Mouse (Mus musculus) midbrain, embryonic 10.5 days (tissue): ENCODE measurements around the gene Fancd2os. TPM values are rescaled to one million over a fixed set of nuclear protein-coding genes. Genes with fewer than 3 reads are reported as not detected.
A peak's percentile ranks its signal among the peaks of the same experiment; 100 is the strongest.

Experiments used
- DNase-seq: peaks from one replicate; pipeline ENCODE4 v3.0.0-alpha.2; 2017; ENCODE audit warnings: low spot score
- H3K27ac ChIP-seq: fragments of 300-500 bp; sonication (generic); replicated peaks from 2 replicates; pipeline ENCODE4 v1.5.1; 2016; ENCODE audit warnings: mild to moderate bottlenecking
- H3K27me3 ChIP-seq: fragments of 300-500 bp; sonication (generic); 2 replicates; pipeline ENCODE4 v1.6.1; 2016; ENCODE audit warnings: low read depth, mild to moderate bottlenecking; ENCODE audit not compliant: poor library complexity, severe bottlenecking
- H3K36me3 ChIP-seq: fragments of 300-500 bp; sonication (generic); 2 replicates; pipeline ENCODE4 v1.6.1; 2016; ENCODE audit warnings: mild to moderate bottlenecking, moderate library complexity
- H3K4me1 ChIP-seq: fragments of 300-500 bp; sonication (generic); 2 replicates; pipeline ENCODE4 v1.6.1; 2016
- H3K4me3 ChIP-seq: fragments of 300-500 bp; sonication (generic); 2 replicates; pipeline ENCODE4 v1.5.1; 2016; ENCODE audit warnings: mild to moderate bottlenecking, moderate library complexity
- H3K9me3 ChIP-seq: fragments of 300-500 bp; sonication (generic); replicated peaks from 2 replicates; pipeline ENCODE4 v1.6.1; 2016; ENCODE audit warnings: mild to moderate bottlenecking
- WGBS: fragments of 180-500 bp; shearing (Covaris S2); methylation state at CpG from one replicate; pipeline ENCODE4 v1.1.7; 2016; 5-methylcytosine and 5-hydroxymethylcytosine counted together
- polyA plus RNA-seq: library from polyadenylated mRNA; unstranded; fragments of >200 nt; fragmentation: Nextera tagmentation; extraction: Ambion mirVana; gene quantifications from 2 replicates; pipeline ENCODE4 v1.2.1, GENCODE M21; 2016

Fancd2os gene
- polyA plus RNA-seq, 1 experiment from 2014 or later: 0.17 TPM

DNA sequence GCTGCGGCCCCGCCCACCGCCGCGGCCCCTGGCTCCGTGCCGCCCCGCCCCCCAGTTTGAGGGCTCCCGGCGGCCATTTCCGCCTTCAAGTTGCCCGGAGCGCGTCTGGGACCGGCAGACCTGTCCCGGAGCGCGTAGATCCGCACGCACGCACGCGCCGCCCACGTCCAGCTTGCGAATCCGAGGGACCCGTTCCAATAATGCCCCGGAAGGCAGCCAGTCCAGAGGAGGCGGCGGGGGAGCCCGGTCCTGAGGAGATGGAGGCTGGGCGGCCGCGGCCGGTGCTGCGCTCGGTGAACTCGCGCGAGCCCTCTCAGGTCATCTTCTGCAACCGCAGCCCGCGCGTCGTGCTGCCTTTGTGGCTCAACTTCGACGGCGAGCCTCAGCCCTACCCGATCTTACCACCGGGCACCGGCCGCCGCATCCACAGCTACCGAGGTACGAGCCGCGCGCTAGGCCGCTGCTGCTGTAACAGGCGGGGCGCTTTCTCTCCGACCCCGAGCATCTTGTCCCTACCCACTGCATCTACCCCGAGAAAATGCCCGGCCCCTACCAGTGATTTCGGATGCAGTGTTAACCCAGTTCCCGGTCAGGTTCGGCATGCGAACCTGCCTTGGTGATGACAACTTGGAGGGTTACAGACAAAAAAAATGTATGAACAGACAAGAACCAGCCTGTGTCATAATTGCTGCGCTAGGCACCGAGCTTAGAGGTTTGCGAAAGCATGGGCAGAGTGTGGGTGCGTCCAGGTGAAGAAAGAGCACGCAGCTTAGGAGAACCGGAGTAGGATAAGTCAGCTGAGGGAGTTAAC lies 23.6 kb upstream of the Fancd2os start, which contains the start of gene Vhl:
Gene Vhl (plus strand): TSS at position 19 of the 811 bp plus-strand sequence.
- Histone ChIP-seq H3K27me3 (no peaks in the 10 kb centered on the region), H3K27ac (peak within 1 kb of the TSS; percentile 94), H3K4me1 (peaks cover 17% of the 10 kb centered on the region), H3K36me3 (peaks cover 33% of the 10 kb centered on the region), H3K4me3 (peak within 1 kb of the TSS; percentile 68), H3K9me3 (no peaks in the 10 kb centered on the region)
- peak; percentile 87 for DNase-seq
- WGBS: under 1% methylated on average over 73 of the region's 76 CpGs

DNA sequence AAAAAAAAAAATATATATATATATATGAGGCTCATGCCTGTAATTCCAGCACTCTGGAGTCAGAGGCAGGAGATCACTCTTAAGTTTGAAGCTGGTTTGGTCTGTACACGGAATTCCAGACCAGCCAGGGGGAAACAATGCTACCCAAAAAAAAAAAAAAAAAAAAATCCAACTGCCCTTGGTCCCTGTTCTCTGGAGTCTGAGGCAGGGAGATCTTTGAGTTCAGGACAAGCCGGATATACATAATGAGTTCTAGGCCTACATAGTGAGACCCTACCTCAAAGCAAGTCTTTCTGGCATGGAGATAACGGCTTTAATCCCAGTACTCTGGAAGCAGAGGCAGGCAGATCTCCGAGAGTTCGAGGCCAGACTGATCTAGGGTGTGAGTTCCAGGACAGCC lies 22.9 kb upstream of the Fancd2os start:
- Histone ChIP-seq H3K9me3 (no peaks in the 10 kb centered on the region), H3K4me1 (peaks cover 17% of the 10 kb centered on the region), H3K36me3 (peaks cover 30% of the 10 kb centered on the region), H3K27ac (no peak overlapping the region), H3K27me3 (no peaks in the 10 kb centered on the region), H3K4me3 (peak overlapping the region; percentile 68)
- WGBS: 73% methylated on average over 5 of the region's 5 CpGs
- DNase-seq: no peak

DNA sequence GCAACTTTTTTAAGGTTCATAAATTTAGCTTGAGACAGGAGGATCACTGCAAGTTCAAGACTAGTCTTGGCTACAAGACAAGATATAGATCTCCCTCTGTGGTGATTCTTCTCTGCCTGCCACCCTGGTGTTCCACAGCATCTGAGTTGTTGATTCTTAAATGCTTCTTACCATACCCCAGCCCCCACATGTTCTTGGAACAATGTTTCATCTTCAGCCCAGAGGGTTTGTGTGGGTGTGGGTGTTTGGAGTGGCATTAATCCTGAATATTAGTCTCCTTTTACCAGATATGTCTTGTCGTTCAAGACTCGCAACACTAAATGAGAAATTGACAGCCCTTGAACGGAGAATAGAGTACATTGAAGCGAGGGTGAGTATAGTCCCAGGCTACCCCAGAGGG lies 15.0 kb upstream of the Fancd2os start:
- H3K27ac ChIP-seq: no peak overlapping the region
- 95% methylated on average over 4 of the region's 4 CpGs for WGBS
- no peak overlapping the region for H3K4me3 ChIP-seq
- no peaks in the 10 kb centered on the region for H3K4me1 ChIP-seq
- no peaks in the 10 kb centered on the region for H3K27me3 ChIP-seq
- H3K9me3 ChIP-seq: peaks cover 4% of the 10 kb centered on the region; the same call in 1 of the 2 replicates
- no peak for DNase-seq
- H3K36me3 ChIP-seq: peaks cover 81% of the 10 kb centered on the region

DNA sequence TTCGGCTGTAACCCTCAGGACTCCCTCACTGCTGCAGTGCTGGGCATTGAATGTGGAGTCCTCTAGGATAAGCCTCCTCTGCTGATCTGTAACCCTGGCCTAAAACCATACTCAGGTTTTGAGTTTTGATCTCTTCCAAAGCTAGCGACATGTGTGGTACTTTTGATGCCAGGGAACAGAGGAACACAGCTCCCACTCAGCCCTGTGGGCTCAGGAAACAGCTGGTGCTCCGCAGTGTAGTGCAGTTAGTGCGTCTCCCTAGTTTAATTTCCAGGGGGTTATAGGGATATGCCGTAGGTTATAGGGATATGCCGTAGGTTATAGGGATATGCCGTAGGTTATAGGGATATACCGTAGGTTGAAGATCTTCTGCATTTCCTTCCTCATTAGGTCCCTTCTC lies 14.5 kb upstream of the Fancd2os start:
- H3K9me3 ChIP-seq: peaks cover 4% of the 10 kb centered on the region; the same call in 1 of the 2 replicates
- peaks cover 86% of the 10 kb centered on the region for H3K36me3 ChIP-seq
- no peaks in the 10 kb centered on the region for H3K4me1 ChIP-seq
- DNase-seq: no peak
- no peak overlapping the region for H3K27ac ChIP-seq
- H3K4me3 ChIP-seq: no peak overlapping the region
- WGBS: 96% methylated on average over 8 of the region's 8 CpGs
- no peaks in the 10 kb centered on the region for H3K27me3 ChIP-seq

DNA sequence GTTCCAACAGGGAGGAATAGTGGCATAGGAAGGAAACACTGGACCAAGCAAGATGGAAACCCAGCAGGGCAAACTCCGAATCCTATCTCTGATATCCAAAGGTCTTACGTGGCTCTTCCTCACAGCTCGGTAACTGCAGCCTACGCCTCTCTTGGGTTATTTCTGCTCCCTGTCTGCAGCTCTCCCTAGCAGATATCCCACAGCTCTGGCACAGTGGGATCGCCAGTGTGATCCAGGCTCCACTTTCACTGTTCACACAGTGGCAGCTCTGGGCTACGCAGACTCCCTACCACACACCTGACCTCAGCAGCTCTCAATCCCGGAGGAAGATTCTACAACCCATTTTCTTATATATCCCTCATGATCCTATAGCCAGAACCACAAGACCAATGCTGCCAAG lies 13.6 kb upstream of the Fancd2os start:
- H3K27ac ChIP-seq: no peak overlapping the region
- no peaks in the 10 kb centered on the region for H3K4me1 ChIP-seq
- H3K9me3 ChIP-seq: peaks cover 4% of the 10 kb centered on the region; the same call in 1 of the 2 replicates
- H3K27me3 ChIP-seq: no peaks in the 10 kb centered on the region
- no peak overlapping the region for H3K4me3 ChIP-seq
- peaks cover 94% of the 10 kb centered on the region for H3K36me3 ChIP-seq
- 96% methylated on average over 7 of the region's 7 CpGs for WGBS
- DNase-seq: no peak

DNA sequence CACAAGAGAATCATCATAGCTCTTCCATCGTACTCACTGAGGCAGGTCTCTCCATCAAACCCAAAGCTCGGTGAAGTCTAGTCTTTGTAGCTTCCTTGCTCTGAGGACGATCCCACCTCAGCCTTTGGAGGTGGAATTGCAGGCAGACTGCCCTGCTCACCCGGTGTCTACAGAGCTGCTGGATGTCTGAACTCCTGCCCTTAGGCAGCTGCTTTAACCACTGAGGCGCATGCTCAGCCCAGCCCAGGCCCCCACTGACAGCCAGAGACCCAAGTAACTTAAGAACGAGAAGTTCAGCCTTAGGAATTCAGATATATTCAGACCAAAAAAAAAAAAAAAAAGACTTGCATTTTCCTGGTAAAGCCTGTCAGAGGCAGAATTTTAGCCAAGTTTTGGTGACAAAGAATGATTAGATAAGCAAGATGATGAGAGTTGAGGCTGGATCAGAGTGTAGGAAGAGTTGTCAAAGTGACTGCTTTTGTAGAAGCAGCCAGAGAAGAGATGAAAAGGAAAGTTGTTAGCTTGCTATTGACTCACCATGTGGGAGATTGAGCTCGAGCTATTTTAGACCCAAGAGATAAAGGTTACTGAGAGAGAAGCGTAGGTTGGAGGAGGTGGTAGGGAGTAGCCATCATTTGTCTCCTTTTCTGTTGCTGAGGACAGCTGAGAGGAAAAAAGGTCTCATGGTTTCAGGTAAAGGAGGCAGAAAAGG lies 11.9 kb upstream of the Fancd2os start:
- Histone ChIP-seq H3K36me3 (peaks cover 98% of the 10 kb centered on the region), H3K4me3 (no peak overlapping the region), H3K27ac (no peak overlapping the region), H3K4me1 (no peaks in the 10 kb centered on the region), H3K27me3 (no peaks in the 10 kb centered on the region), H3K9me3 (peaks cover 4% of the 10 kb centered on the region; the same call in 1 of the 2 replicates)
- WGBS: 94% methylated on average over 8 of the region's 8 CpGs
- no peak for DNase-seq

DNA sequence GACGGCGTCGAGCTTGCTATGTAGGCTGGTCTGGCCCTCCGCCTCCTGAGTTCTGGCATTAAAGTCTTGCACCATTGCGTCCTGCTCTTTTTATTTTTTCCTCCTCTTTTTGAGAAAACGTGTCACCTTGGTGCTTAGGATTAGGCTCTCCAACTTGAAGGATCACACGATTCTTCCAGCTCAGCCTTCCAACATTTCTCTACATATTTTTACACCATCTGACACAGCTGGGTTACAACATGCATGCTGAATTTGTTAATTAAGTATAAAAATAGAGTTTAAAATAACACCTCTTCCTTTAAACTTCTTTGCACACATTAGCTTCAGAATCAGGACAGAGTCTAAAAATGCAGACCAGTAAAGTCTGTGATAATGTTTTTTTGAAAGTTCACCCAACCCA lies 8.8 kb upstream of the Fancd2os start:
- no peak overlapping the region for H3K4me3 ChIP-seq
- WGBS: 94% methylated on average over 7 of the region's 7 CpGs
- no peak overlapping the region for H3K27ac ChIP-seq
- no peak for DNase-seq
- peaks cover 17% of the 10 kb centered on the region for H3K4me1 ChIP-seq
- no peaks in the 10 kb centered on the region for H3K27me3 ChIP-seq
- peaks cover 4% of the 10 kb centered on the region; the same call in 1 of the 2 replicates for H3K9me3 ChIP-seq
- peaks cover 80% of the 10 kb centered on the region for H3K36me3 ChIP-seq

DNA sequence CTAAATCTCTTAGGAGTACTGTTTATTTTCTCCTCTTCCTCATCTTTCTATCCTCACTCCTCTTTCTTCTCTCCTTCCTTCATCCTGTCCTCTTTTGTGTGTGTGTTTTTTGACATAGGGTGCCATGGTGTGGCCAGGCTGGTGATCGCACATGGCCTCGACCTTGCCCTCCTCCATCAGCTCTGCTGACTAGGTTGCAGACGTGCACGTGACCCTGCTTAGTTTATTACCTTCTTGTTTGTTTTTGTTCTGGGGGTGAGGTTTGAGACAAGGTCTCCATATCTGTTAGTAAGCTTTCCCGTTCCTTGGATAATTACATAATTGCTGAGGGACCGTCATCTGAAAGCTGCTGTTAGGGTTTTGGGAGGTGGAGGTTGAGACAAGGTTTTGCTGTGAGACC lies 8.4 kb upstream of the Fancd2os start:
- Histone ChIP-seq H3K4me1 (peaks cover 20% of the 10 kb centered on the region), H3K27ac (no peak overlapping the region), H3K9me3 (peaks cover 4% of the 10 kb centered on the region; the same call in 1 of the 2 replicates), H3K4me3 (no peak overlapping the region), H3K36me3 (peaks cover 76% of the 10 kb centered on the region), H3K27me3 (no peaks in the 10 kb centered on the region)
- WGBS: 90% methylated on average over 6 of the region's 6 CpGs
- no peak for DNase-seq

DNA sequence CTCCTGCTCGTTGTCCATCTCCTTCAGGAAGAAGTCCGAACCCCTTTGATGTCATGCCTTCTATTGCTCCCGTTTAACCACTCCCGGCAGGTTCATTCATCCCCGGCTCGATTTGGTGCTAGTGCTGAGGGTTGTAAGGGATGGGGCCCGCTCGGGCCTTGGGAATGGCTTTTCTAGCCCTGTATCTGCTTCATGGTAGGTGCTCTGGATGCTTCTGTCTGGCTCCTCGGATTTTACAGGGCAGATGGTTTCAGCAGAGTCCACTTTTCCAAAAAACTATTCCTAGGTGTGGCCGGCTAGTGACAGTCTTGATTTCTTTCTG lies 4.7 kb upstream of the Fancd2os start:
- Histone ChIP-seq H3K36me3 (peaks cover 39% of the 10 kb centered on the region), H3K4me3 (peak overlapping the region; percentile 87), H3K4me1 (peaks cover 26% of the 10 kb centered on the region), H3K9me3 (no peaks in the 10 kb centered on the region), H3K27ac (peak overlapping the region; percentile 94), H3K27me3 (no peaks in the 10 kb centered on the region)
- 5% methylated on average over 10 of the region's 10 CpGs for WGBS
- no peak for DNase-seq

DNA sequence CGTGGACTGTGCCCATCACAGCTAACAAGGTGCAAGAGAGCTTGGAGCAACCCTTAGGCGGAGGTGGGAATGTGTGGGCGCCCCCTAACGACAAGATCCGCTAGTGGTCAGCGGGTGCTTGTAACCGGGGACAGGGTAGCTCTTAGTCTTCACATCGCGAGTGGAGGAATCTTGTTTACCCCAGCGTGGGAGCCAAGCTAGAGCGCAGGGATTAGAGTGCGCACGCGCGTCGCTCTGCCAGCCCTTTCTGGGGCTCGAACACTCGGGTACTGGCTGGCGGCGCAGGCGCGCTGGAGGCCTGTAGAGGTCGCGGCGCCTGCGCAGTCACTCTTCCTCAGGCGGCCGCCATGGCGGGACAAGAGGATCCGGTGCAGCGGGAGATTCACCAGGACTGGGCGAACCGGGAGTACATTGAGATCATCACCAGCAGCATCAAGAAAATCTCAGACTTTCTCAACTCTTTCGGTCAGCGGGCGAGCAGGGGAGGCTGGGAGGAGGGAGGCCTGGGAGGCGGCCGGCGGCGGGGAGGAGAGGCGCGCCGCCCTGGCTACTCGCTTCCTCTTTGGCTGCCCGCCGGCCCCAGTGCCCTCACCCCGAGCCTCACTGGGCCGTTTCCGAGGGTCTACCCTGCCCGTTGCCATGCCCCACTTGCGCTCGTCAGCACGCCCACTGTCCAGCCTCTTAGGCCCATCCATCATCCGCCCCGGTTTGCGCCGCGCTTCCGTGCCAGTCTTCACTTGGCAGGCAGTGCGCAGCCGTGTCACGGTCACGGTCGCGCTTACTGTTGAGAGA lies 4.1 kb upstream of the Fancd2os start, which contains the start of gene Brk1:
Gene Brk1 (plus strand): TSS at position 341 of the 792 bp plus-strand sequence.
- peak within 1 kb of the TSS; percentile 94 for H3K27ac ChIP-seq
- WGBS: under 1% methylated on average over 65 of the region's 65 CpGs

DNA sequence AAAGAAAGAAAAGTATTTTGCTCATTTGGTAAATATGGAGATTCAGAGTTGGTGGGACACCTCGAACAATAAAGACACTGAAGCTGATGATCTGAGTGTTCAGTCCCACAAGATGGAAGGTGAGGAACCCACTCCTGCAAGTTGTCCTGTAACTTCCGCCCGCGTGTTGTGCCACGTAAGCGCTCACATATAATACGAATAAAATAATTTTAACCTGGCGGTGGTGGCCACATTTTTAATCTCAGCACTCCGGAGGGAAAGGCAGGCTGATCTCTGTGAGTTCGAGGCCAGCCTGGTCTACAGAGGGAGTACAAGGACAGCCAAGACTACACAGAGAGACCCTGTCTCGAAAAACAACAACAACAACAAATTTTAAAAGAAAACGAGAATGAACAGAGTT lies 3.5 kb upstream of the Fancd2os start:
- H3K27ac ChIP-seq: peak overlapping the region; percentile 94
- WGBS: 50% methylated on average over 12 of the region's 12 CpGs
- H3K27me3 ChIP-seq: no peaks in the 10 kb centered on the region
- no peaks in the 10 kb centered on the region for H3K9me3 ChIP-seq
- peaks cover 27% of the 10 kb centered on the region for H3K36me3 ChIP-seq
- DNase-seq: no peak
- H3K4me3 ChIP-seq: peak overlapping the region; percentile 87
- H3K4me1 ChIP-seq: peaks cover 29% of the 10 kb centered on the region

More for the DNA sequence above, 4.1 kb upstream of the Fancd2os start, which contains the start of gene Brk1:
- H3K4me1 ChIP-seq: peaks cover 29% of the 10 kb centered on the region
- H3K4me3 ChIP-seq: peak within 1 kb of the TSS; percentile 87
- H3K36me3 ChIP-seq: peaks cover 34% of the 10 kb centered on the region
- H3K9me3 ChIP-seq: no peaks in the 10 kb centered on the region
- peak; percentile 88 for DNase-seq
- no peaks in the 10 kb centered on the region for H3K27me3 ChIP-seq

DNA sequence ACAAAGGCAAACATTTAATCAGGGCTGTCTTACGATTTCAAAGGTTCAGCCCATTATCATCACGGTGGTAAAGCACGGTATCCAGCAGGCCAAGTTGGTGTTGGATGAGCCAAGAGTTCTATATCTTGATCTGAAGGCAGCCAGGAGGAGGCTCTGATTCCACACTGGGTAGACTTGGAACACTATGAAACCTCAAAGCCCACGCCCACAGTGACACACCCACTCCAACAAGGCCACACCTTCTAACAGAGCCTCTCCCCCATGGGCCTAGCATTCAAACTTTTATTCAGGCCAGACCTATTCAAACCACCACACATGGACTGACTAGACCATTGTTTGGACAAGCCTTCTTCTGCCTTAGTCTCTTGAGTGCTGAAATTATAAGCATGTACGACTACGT lies 2.3 kb upstream of the Fancd2os start:
- 94% methylated on average over 6 of the region's 6 CpGs for WGBS
- no peak for DNase-seq
- Histone ChIP-seq H3K27me3 (no peaks in the 10 kb centered on the region), H3K27ac (no peak overlapping the region), H3K4me3 (no peak overlapping the region), H3K4me1 (peaks cover 29% of the 10 kb centered on the region), H3K9me3 (no peaks in the 10 kb centered on the region), H3K36me3 (peaks cover 20% of the 10 kb centered on the region)
